Mouse (Mus musculus) limb, embryonic 14.5 days (tissue): ENCODE results near the gene Zfp784. TPM values are rescaled to one million over a fixed set of nuclear protein-coding genes. Genes with fewer than 3 reads are reported as not detected.
"Not testable (repeated sequence)": the region's sequence is repeated elsewhere in the genome, so short reads cannot be mapped to it uniquely, and the experiment has no call there.

ENCODE experiments used
- ATAC-seq: fragments of 200-750 bp; cut with Nextera tagmentation; 2 replicates; pipeline ENCODE4 v1.8.0; 2017; ENCODE audit warnings: low read depth, moderate number of reproducible peaks, moderate TSS enrichment; ENCODE audit not compliant: low FRiP score
- DNase-seq: peaks from one replicate; pipeline ENCODE4 v3.0.0-alpha.2; 2015; ENCODE audit warnings: low spot score
- H3K27ac ChIP-seq: fragments of 300-500 bp; sonication (generic); replicated peaks from 2 replicates; pipeline ENCODE4 v1.5.1; 2014; ENCODE audit warnings: low read depth, mild to moderate bottlenecking, low read length, moderate library complexity, mixed read lengths
- H3K27me3 ChIP-seq: fragments of 300-500 bp; sonication (generic); 2 replicates; pipeline ENCODE4 v1.6.1; 2014; ENCODE audit warnings: low read length, mixed read lengths; ENCODE audit not compliant: control insufficient read depth, insufficient read depth
- H3K36me3 ChIP-seq: fragments of 300-500 bp; sonication (generic); 2 replicates; pipeline ENCODE4 v1.6.1; 2014; ENCODE audit warnings: mild to moderate bottlenecking, low read length, moderate library complexity, mixed read lengths; ENCODE audit not compliant: control insufficient read depth, insufficient read depth
- H3K4me1 ChIP-seq: fragments of 300-500 bp; sonication (generic); 2 replicates; pipeline ENCODE4 v1.6.1; 2014; ENCODE audit warnings: antibody characterized with exemption, low read length, mixed read lengths; ENCODE audit not compliant: control insufficient read depth, insufficient read depth
- H3K4me2 ChIP-seq: fragments of 300-500 bp; sonication (generic); replicated peaks from 2 replicates; pipeline ENCODE4 v1.6.1; 2014; ENCODE audit warnings: low read depth, mild to moderate bottlenecking, low read length, moderate library complexity; ENCODE audit not compliant: severe bottlenecking
- H3K4me3 ChIP-seq: fragments of 300-500 bp; sonication (generic); replicated peaks from 2 replicates; pipeline ENCODE4 v1.5.1; 2014; ENCODE audit warnings: low read length
- H3K9ac ChIP-seq: fragments of 300-500 bp; sonication (generic); 2 replicates; pipeline ENCODE4 v1.6.1; 2014; ENCODE audit warnings: mild to moderate bottlenecking, low read depth, low read length, moderate library complexity; ENCODE audit not compliant: severe bottlenecking
- H3K9me3 ChIP-seq: fragments of 300-500 bp; sonication (generic); 2 replicates; pipeline ENCODE4 v1.6.1; 2016; ENCODE audit warnings: low read length; ENCODE audit not compliant: control insufficient read depth
- POLR2A ChIP-seq: fragments of 200-500 bp; IDR thresholded peaks from 2 replicates; pipeline ENCODE4 v1.8.0; 2012; ENCODE audit warnings: inconsistent platforms, mild to moderate bottlenecking, moderate library complexity, borderline replicate concordance; ENCODE audit not compliant: insufficient read depth, insufficient read length; ENCODE audit errors: extremely low read depth
- WGBS: fragments of 180-500 bp; shearing (Covaris S2); extraction: QIAGEN DNeasy Blood & Tissue Kit; methylation state at CpG from one replicate; pipeline ENCODE4 v1.1.7; 2014; 5-methylcytosine and 5-hydroxymethylcytosine counted together
- polyA plus RNA-seq, 2 experiments: library from polyadenylated mRNA; depleted of rRNA in 1 of 2; stranded (reverse) in 1 of 2; unstranded in 1 of 2; fragments of >200 nt; fragmentation: Nextera tagmentation in 1 of 2; extraction: Ambion mirVana in 1 of 2; gene quantifications; 2 replicates each; pipeline versions ENCODE4 v1.2.1 to v1.2.3; 2012 to 2014

The Zfp784 gene
- polyA plus RNA-seq, 2 experiments = 5.6 to 6.8 TPM

GRCm38 (mm10) chr7:5021197-5021596, 17.0 kb downstream of the Zfp784 start:
- peaks cover 15% of the 10 kb centered on the region for H3K4me1 ChIP-seq
- ATAC-seq = no peak
- no peaks in the 10 kb centered on the region for H3K27me3 ChIP-seq
- peaks cover 36% of the 10 kb centered on the region for H3K36me3 ChIP-seq
- WGBS = 44% methylated on average over 5 of the region's 5 CpGs
- peak overlapping the region; percentile 90 for H3K4me3 ChIP-seq
- peak overlapping the region; percentile 95 for H3K27ac ChIP-seq
- peak overlapping the region; percentile 93 for H3K9ac ChIP-seq
- no peak for TF ChIP-seq POLR2A
- DNase-seq = no peak
- no peaks in the 10 kb centered on the region for H3K9me3 ChIP-seq
- H3K4me2 ChIP-seq = peak overlapping the region; percentile 84

GRCm38 (mm10) chr7:5020685-5021084, 17.6 kb downstream of the Zfp784 start:
- no peaks in the 10 kb centered on the region for H3K9me3 ChIP-seq
- ATAC-seq = no peak

GRCm38 (mm10) chr7:5020000-5020681, 18.1 kb downstream of the Zfp784 start, which contains the start of the genes Zfp865 and Ccdc106:
TSS of gene Zfp865 (plus strand) at chr7:5020376.
TSS of gene Ccdc106 (plus strand) at chr7:5020553.
- ATAC-seq = peak; percentile 91
- Histone ChIP-seq H3K36me3 (peaks cover 31% of the 10 kb centered on the region), H3K4me3 (peak within 1 kb of the TSS; percentile 90), H3K27ac (peak within 1 kb of the TSS; percentile 95), H3K9ac (peak within 1 kb of the TSS; percentile 93), H3K4me2 (peak within 1 kb of the TSS; percentile 84), H3K4me1 (peaks cover 15% of the 10 kb centered on the region), H3K9me3 (no peaks in the 10 kb centered on the region), H3K27me3 (no peaks in the 10 kb centered on the region)
- DNase-seq = peak; percentile 100
- TF ChIP-seq POLR2A = peak; percentile 84; the same call in 1 of the 2 replicates
- WGBS = under 1% methylated on average over 36 of the region's 49 CpGs

More at GRCm38 (mm10) chr7:5020685-5021084, 17.6 kb downstream of the Zfp784 start:
- no peak for DNase-seq
- peak overlapping the region; percentile 90 for H3K4me3 ChIP-seq
- H3K4me1 ChIP-seq = peaks cover 15% of the 10 kb centered on the region
- peak overlapping the region; percentile 95 for H3K27ac ChIP-seq
- peak overlapping the region; percentile 84 for H3K4me2 ChIP-seq
- peaks cover 31% of the 10 kb centered on the region for H3K36me3 ChIP-seq
- 0% methylated on average over 10 of the region's 15 CpGs for WGBS
- TF ChIP-seq POLR2A = no peak
- peak overlapping the region; percentile 93 for H3K9ac ChIP-seq
- no peaks in the 10 kb centered on the region for H3K27me3 ChIP-seq

- Histone ChIP-seq H3K4me1 (peaks cover 15% of the 10 kb centered on the region), H3K27ac (peak overlapping the region; percentile 95), H3K4me2 (peak overlapping the region; percentile 50), H3K36me3 (peaks cover 26% of the 10 kb centered on the region), H3K9ac (peak overlapping the region; percentile 93; the same call in 1 of the 2 replicates), H3K4me3 (peak overlapping the region; percentile 90)
- not testable (repeated sequence) for DNase-seq, H3K27me3 ChIP-seq, ATAC-seq, H3K9me3 ChIP-seq
- 20% methylated on average over 8 of the region's 8 CpGs for WGBS
Measured at GRCm38 (mm10) chr7:5019576-5019975, 18.7 kb downstream of the Zfp784 start.

GRCm38 (mm10) chr7:5017931-5018330, 20.3 kb downstream of the Zfp784 start:
- ATAC-seq (no peak), DNase-seq (no peak)
- 97% methylated on average over 21 of the region's 21 CpGs for WGBS
- H3K9me3 ChIP-seq = no peaks in the 10 kb centered on the region
- no peaks in the 10 kb centered on the region for H3K27me3 ChIP-seq
- no peak overlapping the region for H3K4me3 ChIP-seq
- H3K36me3 ChIP-seq = peaks cover 11% of the 10 kb centered on the region
- TF ChIP-seq POLR2A = no peak
- H3K27ac ChIP-seq = no peak overlapping the region
- H3K4me1 ChIP-seq = peaks cover 17% of the 10 kb centered on the region
- no peak overlapping the region for H3K4me2 ChIP-seq
- no peak overlapping the region for H3K9ac ChIP-seq
